Mouse (Mus musculus) forebrain, embryonic 12.5 days (tissue): ENCODE results near the gene Fam241b. TPM values are rescaled to one million over a fixed set of nuclear protein-coding genes. Genes with fewer than 3 reads are reported as not detected.

Experiments used
- ATAC-seq: fragments of 200-750 bp; cut with Nextera tagmentation; 2 replicates; pipeline ENCODE4 v1.8.0; 2017; ENCODE audit warnings: moderate TSS enrichment; ENCODE audit not compliant: low FRiP score
- H3K27ac ChIP-seq: fragments of 300-500 bp; sonication (generic); 2 replicates; pipeline ENCODE4 v1.5.1; 2016; ENCODE audit warnings: mild to moderate bottlenecking
- H3K27me3 ChIP-seq: fragments of 300-500 bp; sonication (generic); 2 replicates; pipeline ENCODE4 v1.6.1; 2016; ENCODE audit warnings: mild to moderate bottlenecking
- H3K36me3 ChIP-seq: fragments of 300-500 bp; sonication (generic); replicated peaks from 2 replicates; pipeline ENCODE4 v1.6.1; 2016; ENCODE audit warnings: mild to moderate bottlenecking
- H3K4me1 ChIP-seq: fragments of 300-500 bp; sonication (generic); 2 replicates; pipeline ENCODE4 v1.6.1; 2016
- H3K4me2 ChIP-seq: fragments of 300-500 bp; sonication (generic); 2 replicates; pipeline ENCODE4 v1.6.1; 2016; ENCODE audit warnings: mild to moderate bottlenecking, moderate library complexity
- H3K4me3 ChIP-seq: fragments of 300-500 bp; sonication (generic); replicated peaks from 2 replicates; pipeline ENCODE4 v1.5.1; 2016; ENCODE audit warnings: mild to moderate bottlenecking
- H3K9ac ChIP-seq: fragments of 300-500 bp; sonication (generic); 2 replicates; pipeline ENCODE4 v1.6.1; 2016; ENCODE audit warnings: mild to moderate bottlenecking
- H3K9me3 ChIP-seq: fragments of 300-500 bp; sonication (generic); 2 replicates; pipeline ENCODE4 v1.6.1; 2016
- WGBS: fragments of 180-500 bp; shearing (Covaris S2); methylation state at CpG from one replicate; pipeline ENCODE4 v1.1.7; 2016; 5-methylcytosine and 5-hydroxymethylcytosine counted together
- polyA plus RNA-seq: library from polyadenylated mRNA; unstranded; fragments of >200 nt; fragmentation: Nextera tagmentation; extraction: Ambion mirVana; gene quantifications from 2 replicates; pipeline ENCODE4 v1.2.1, GENCODE M21; 2016

Gene Fam241b
- polyA plus RNA-seq: 58.2 and 60.1 TPM in 2 replicates

- no peaks in the 10 kb centered on the region for H3K4me1 ChIP-seq
- ATAC-seq: no peak
- WGBS: 63% methylated on average over 8 of the region's 8 CpGs
- H3K27me3 ChIP-seq: peaks cover 35% of the 10 kb centered on the region
- no peak within 1 kb of the TSS for H3K4me3 ChIP-seq
- H3K27ac ChIP-seq: no peak within 1 kb of the TSS
- no peak within 1 kb of the TSS for H3K4me2 ChIP-seq
- no peak within 1 kb of the TSS for H3K9ac ChIP-seq
- H3K36me3 ChIP-seq: no peaks in the 10 kb centered on the region
- no peaks in the 10 kb centered on the region for H3K9me3 ChIP-seq
Measured at GRCm38 (mm10) chr10:62143820-62144219, at the start of gene Fam241b. Gene Fam241b (minus strand): TSS chr10:62143920.

GRCm38 (mm10) chr10:62192701-62193157 is 49.0 kb upstream of the Fam241b start:
- peaks cover 3% of the 10 kb centered on the region; the same call in 1 of the 2 replicates for H3K4me1 ChIP-seq
- no peaks in the 10 kb centered on the region for H3K27me3 ChIP-seq
- no peaks in the 10 kb centered on the region for H3K36me3 ChIP-seq
- H3K9ac ChIP-seq: no peak overlapping the region
- 73% methylated on average over 9 of the region's 9 CpGs for WGBS
- H3K4me3 ChIP-seq: no peak overlapping the region
- H3K27ac ChIP-seq: no peak overlapping the region
- H3K4me2 ChIP-seq: no peak overlapping the region
- no peaks in the 10 kb centered on the region for H3K9me3 ChIP-seq
- ATAC-seq: no peak

GRCm38 (mm10) chr10:62190821-62191220 is 47.1 kb upstream of the Fam241b start:
- H3K9me3 ChIP-seq: no peaks in the 10 kb centered on the region
- H3K4me2 ChIP-seq: no peak overlapping the region
- no peak overlapping the region for H3K27ac ChIP-seq
- H3K9ac ChIP-seq: no peak overlapping the region
- peaks cover 7% of the 10 kb centered on the region; the same call in 1 of the 2 replicates for H3K27me3 ChIP-seq
- ATAC-seq: no peak
- H3K36me3 ChIP-seq: no peaks in the 10 kb centered on the region
- peaks cover 3% of the 10 kb centered on the region; the same call in 1 of the 2 replicates for H3K4me1 ChIP-seq
- H3K4me3 ChIP-seq: no peak overlapping the region
- 90% methylated on average over 7 of the region's 7 CpGs for WGBS

GRCm38 (mm10) chr10:62189910-62190309 is 46.2 kb upstream of the Fam241b start:
- H3K36me3 ChIP-seq: no peaks in the 10 kb centered on the region
- H3K9ac ChIP-seq: no peak overlapping the region
- no peak overlapping the region for H3K4me3 ChIP-seq
- no peak for ATAC-seq
- no peak overlapping the region for H3K27ac ChIP-seq
- H3K4me1 ChIP-seq: peaks cover 3% of the 10 kb centered on the region; the same call in 1 of the 2 replicates
- peaks cover 7% of the 10 kb centered on the region; the same call in 1 of the 2 replicates for H3K27me3 ChIP-seq
- H3K9me3 ChIP-seq: no peaks in the 10 kb centered on the region
- H3K4me2 ChIP-seq: no peak overlapping the region
- 86% methylated on average over 4 of the region's 4 CpGs for WGBS

- Histone ChIP-seq H3K27ac (no peak overlapping the region), H3K4me3 (no peak overlapping the region), H3K4me2 (no peak overlapping the region), H3K36me3 (no peaks in the 10 kb centered on the region), H3K9ac (no peak overlapping the region), H3K27me3 (peaks cover 7% of the 10 kb centered on the region; the same call in 1 of the 2 replicates), H3K4me1 (peaks cover 3% of the 10 kb centered on the region; the same call in 1 of the 2 replicates), H3K9me3 (no peaks in the 10 kb centered on the region)
- no peak for ATAC-seq
- WGBS: 70% methylated on average over 3 of the region's 3 CpGs
Measured at GRCm38 (mm10) chr10:62189303-62189702, 45.6 kb upstream of the Fam241b start.

GRCm38 (mm10) chr10:62186882-62187281 is 43.2 kb upstream of the Fam241b start:
- Histone ChIP-seq H3K4me3 (no peak overlapping the region), H3K27ac (no peak overlapping the region), H3K9ac (no peak overlapping the region), H3K27me3 (peaks cover 17% of the 10 kb centered on the region), H3K9me3 (no peaks in the 10 kb centered on the region), H3K36me3 (no peaks in the 10 kb centered on the region), H3K4me2 (no peak overlapping the region), H3K4me1 (no peaks in the 10 kb centered on the region)
- 21% methylated on average over 7 of the region's 7 CpGs for WGBS
- ATAC-seq: peak; percentile 55

GRCm38 (mm10) chr10:62183053-62183452 is 39.3 kb upstream of the Fam241b start:
- no peaks in the 10 kb centered on the region for H3K9me3 ChIP-seq
- ATAC-seq: peak; percentile 78
- H3K4me2 ChIP-seq: no peak overlapping the region
- no peak overlapping the region for H3K9ac ChIP-seq
- 2% methylated on average over 10 of the region's 10 CpGs for WGBS
- H3K27me3 ChIP-seq: peaks cover 17% of the 10 kb centered on the region
- H3K36me3 ChIP-seq: no peaks in the 10 kb centered on the region
- no peak overlapping the region for H3K4me3 ChIP-seq
- H3K27ac ChIP-seq: no peak overlapping the region
- H3K4me1 ChIP-seq: no peaks in the 10 kb centered on the region

- Histone ChIP-seq H3K9ac (no peak overlapping the region), H3K9me3 (no peaks in the 10 kb centered on the region), H3K4me3 (no peak overlapping the region), H3K4me1 (no peaks in the 10 kb centered on the region), H3K27ac (no peak overlapping the region), H3K4me2 (no peak overlapping the region), H3K36me3 (no peaks in the 10 kb centered on the region), H3K27me3 (peaks cover 20% of the 10 kb centered on the region)
- 71% methylated on average over 6 of the region's 6 CpGs for WGBS
- ATAC-seq: no peak; the same call in none of the 2 replicates
Measured at GRCm38 (mm10) chr10:62182471-62183014, 38.8 kb upstream of the Fam241b start.

- WGBS: 44% methylated on average over 3 of the region's 3 CpGs
- no peaks in the 10 kb centered on the region for H3K36me3 ChIP-seq
- no peak for ATAC-seq
- no peaks in the 10 kb centered on the region for H3K4me1 ChIP-seq
- no peak overlapping the region for H3K9ac ChIP-seq
- peaks cover 20% of the 10 kb centered on the region for H3K27me3 ChIP-seq
- H3K4me3 ChIP-seq: no peak overlapping the region
- no peaks in the 10 kb centered on the region for H3K9me3 ChIP-seq
- no peak overlapping the region for H3K27ac ChIP-seq
- no peak overlapping the region for H3K4me2 ChIP-seq
Measured at GRCm38 (mm10) chr10:62181701-62182100, 38.0 kb upstream of the Fam241b start.

- 90% methylated on average over 3 of the region's 3 CpGs for WGBS
- ATAC-seq: no peak
- no peak overlapping the region for H3K9ac ChIP-seq
- no peak overlapping the region for H3K27ac ChIP-seq
- H3K36me3 ChIP-seq: no peaks in the 10 kb centered on the region
- H3K4me2 ChIP-seq: no peak overlapping the region
- H3K4me3 ChIP-seq: no peak overlapping the region
- peaks cover 5% of the 10 kb centered on the region; the same call in 1 of the 2 replicates for H3K4me1 ChIP-seq
- peaks cover 22% of the 10 kb centered on the region for H3K27me3 ChIP-seq
- no peaks in the 10 kb centered on the region for H3K9me3 ChIP-seq
Measured at GRCm38 (mm10) chr10:62179944-62180343, 36.2 kb upstream of the Fam241b start.

- no peak overlapping the region for H3K9ac ChIP-seq
- H3K9me3 ChIP-seq: no peaks in the 10 kb centered on the region
- no peak overlapping the region for H3K4me3 ChIP-seq
- WGBS: 22% methylated on average over 15 of the region's 15 CpGs
- H3K4me1 ChIP-seq: peaks cover 29% of the 10 kb centered on the region
- H3K27ac ChIP-seq: 0 out of 2 replicates have a peak overlapping the region, but pooled peaks have one; percentile 25
- peak overlapping the region; percentile 1; the same call in 1 of the 2 replicates for H3K4me2 ChIP-seq
- ATAC-seq: peak; percentile 74; the same call in 1 of the 2 replicates
- peaks cover 27% of the 10 kb centered on the region for H3K27me3 ChIP-seq
- H3K36me3 ChIP-seq: no peaks in the 10 kb centered on the region
Measured at GRCm38 (mm10) chr10:62174533-62175313, 31.0 kb upstream of the Fam241b start.

GRCm38 (mm10) chr10:62173941-62174448 is 30.3 kb upstream of the Fam241b start:
- Histone ChIP-seq H3K4me1 (peaks cover 29% of the 10 kb centered on the region), H3K4me3 (no peak overlapping the region), H3K9me3 (no peaks in the 10 kb centered on the region), H3K9ac (no peak overlapping the region), H3K27me3 (peaks cover 27% of the 10 kb centered on the region), H3K4me2 (0 out of 2 replicates have a peak overlapping the region, but pooled peaks have one; percentile 1), H3K36me3 (no peaks in the 10 kb centered on the region), H3K27ac (no peak overlapping the region)
- 11% methylated on average over 9 of the region's 9 CpGs for WGBS
- ATAC-seq: peak; percentile 30; the same call in 1 of the 2 replicates
